Mouse (Mus musculus): ENCODE data around the gene Inf2.

GRCm38 (mm10) chr12:112579430-112579829 is 9.2 kb upstream of the Inf2 start:
- TF ChIP-seq POLR2A (IDR thresholded peaks at IDR 0.05; ENCODE audit: control insufficient read depth, low read depth, low read length), result no peak
- no peak for TF ChIP-seq CTCF (IDR thresholded peaks at IDR 0.05; ENCODE audit: control insufficient read depth, insufficient read depth, insufficient replicate concordance, low read depth, low read length)
